Mouse (Mus musculus) embryonic facial prominence, embryonic 15.5 days (tissue): Measurements from ENCODE around the gene Stab1. TPM values are rescaled to one million over a fixed set of nuclear protein-coding genes. Genes with fewer than 3 reads are reported as not detected.

Experiments used
- ATAC-seq: fragments of 200-750 bp; cut with Nextera tagmentation; 2 replicates; pipeline ENCODE4 v1.8.0; 2017; ENCODE audit warnings: low read depth, moderate TSS enrichment; ENCODE audit not compliant: insufficient number of reproducible peaks, low FRiP score, low TSS enrichment
- H3K27ac ChIP-seq: fragments of 300-500 bp; sonication (generic); replicated peaks from 2 replicates; pipeline ENCODE4 v1.5.1; 2015; ENCODE audit warnings: mild to moderate bottlenecking, inconsistent platforms
- H3K27me3 ChIP-seq: fragments of 300-500 bp; sonication (generic); 2 replicates; pipeline ENCODE4 v1.6.1; 2015; ENCODE audit warnings: inconsistent platforms
- H3K36me3 ChIP-seq: fragments of 300-500 bp; sonication (generic); 2 replicates; pipeline ENCODE4 v1.6.1; 2015; ENCODE audit warnings: mild to moderate bottlenecking, inconsistent platforms
- H3K4me1 ChIP-seq: fragments of 300-500 bp; sonication (generic); 2 replicates; pipeline ENCODE4 v1.6.1; 2015; ENCODE audit warnings: inconsistent platforms
- H3K4me2 ChIP-seq: fragments of 300-500 bp; sonication (generic); replicated peaks from 2 replicates; pipeline ENCODE4 v1.6.1; 2015; ENCODE audit warnings: mild to moderate bottlenecking, inconsistent platforms
- H3K4me3 ChIP-seq: fragments of 300-500 bp; sonication (generic); replicated peaks from 2 replicates; pipeline ENCODE4 v1.5.1; 2015; ENCODE audit warnings: mild to moderate bottlenecking, inconsistent platforms
- H3K9ac ChIP-seq: fragments of 300-500 bp; sonication (generic); 2 replicates; pipeline ENCODE4 v1.6.1; 2015; ENCODE audit warnings: inconsistent platforms
- H3K9me3 ChIP-seq: fragments of 300-500 bp; sonication (generic); replicated peaks from 2 replicates; pipeline ENCODE4 v1.6.1; 2016; ENCODE audit warnings: inconsistent platforms
- WGBS: fragments of 180-500 bp; shearing (Covaris S2); methylation state at CpG from one replicate; pipeline ENCODE4 v1.1.7; 2015; 5-methylcytosine and 5-hydroxymethylcytosine counted together
- polyA plus RNA-seq: library from polyadenylated mRNA; unstranded; fragments of >200 nt; fragmentation: Nextera tagmentation; extraction: Ambion mirVana; gene quantifications from 2 replicates; pipeline ENCODE4 v1.2.1, GENCODE M21; 2015

Stab1 gene
- polyA plus RNA-seq, 1 experiment from 2014 or later = 50.6 TPM

DNA sequence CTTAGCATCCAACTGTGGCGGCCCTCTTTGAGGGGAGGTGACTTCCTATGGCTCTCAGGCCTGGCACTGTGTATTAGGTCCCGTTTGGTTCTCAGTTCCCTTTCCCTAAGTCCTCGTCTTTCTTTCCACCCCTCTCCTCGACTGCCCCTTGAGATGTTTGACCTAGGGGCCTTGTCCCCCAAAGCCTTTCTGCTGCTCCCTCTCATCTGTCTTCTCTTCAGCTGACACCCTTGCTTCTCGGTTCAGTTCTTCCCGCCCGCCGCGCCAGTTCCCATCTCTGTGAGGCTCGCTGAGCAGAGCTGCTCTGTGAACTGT, 31.2 kb downstream of the Stab1 start:
- peaks cover 33% of the 10 kb centered on the region for H3K4me1 ChIP-seq
- no peak overlapping the region for H3K27ac ChIP-seq
- no peak overlapping the region for H3K4me3 ChIP-seq
- H3K9me3 ChIP-seq = no peaks in the 10 kb centered on the region
- no peak for ATAC-seq
- no peaks in the 10 kb centered on the region for H3K27me3 ChIP-seq
- 84% methylated on average over 10 of the region's 10 CpGs for WGBS
- H3K4me2 ChIP-seq = no peak overlapping the region
- H3K9ac ChIP-seq = no peak overlapping the region
- H3K36me3 ChIP-seq = peaks cover 69% of the 10 kb centered on the region

DNA sequence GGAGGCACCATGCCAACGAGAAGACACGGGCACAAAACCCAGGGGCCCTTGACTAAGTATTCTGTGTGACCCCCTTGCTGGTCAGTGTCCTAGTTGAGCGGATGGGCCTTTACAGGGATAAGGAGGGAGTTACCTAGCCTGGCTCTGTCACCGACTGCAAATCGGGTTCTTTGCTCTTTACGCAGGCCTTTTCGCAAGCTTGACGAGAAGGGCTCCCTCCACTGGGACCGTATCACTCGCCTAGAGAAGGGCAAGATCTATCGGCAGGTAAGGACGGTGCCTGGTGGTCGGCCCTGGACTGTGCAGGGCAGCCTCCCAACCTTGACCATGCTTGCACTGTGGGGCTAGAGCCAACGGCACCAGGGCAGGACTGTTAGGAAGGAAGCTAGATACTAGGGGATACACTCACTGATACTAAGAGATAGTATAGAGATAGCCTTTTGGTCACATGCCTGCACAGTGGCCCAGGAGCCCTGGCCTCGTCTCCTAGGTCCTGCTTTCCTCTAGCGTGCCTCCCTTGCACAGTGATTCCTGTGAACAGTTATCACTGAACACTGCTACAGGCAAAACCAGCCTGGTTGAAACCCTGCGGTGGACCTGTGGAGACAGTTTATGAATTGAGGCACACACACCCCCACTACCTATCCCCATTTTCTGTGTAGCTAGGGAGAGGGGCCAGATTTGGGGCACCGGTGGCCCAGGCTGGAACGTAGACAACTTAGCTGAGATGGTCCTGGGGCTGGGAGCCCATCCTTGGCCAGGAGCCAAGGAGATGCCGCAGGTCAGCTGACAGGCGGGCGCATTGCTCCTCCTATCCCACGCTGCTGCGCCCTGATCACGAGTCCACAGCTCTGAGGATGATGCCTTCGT, 31.8 kb downstream of the Stab1 start:
- Histone ChIP-seq H3K9ac (no peak overlapping the region), H3K4me3 (no peak overlapping the region), H3K4me2 (no peak overlapping the region), H3K27me3 (no peaks in the 10 kb centered on the region), H3K36me3 (peaks cover 64% of the 10 kb centered on the region), H3K27ac (no peak overlapping the region), H3K9me3 (no peaks in the 10 kb centered on the region), H3K4me1 (peaks cover 38% of the 10 kb centered on the region)
- 90% methylated on average over 26 of the region's 26 CpGs for WGBS
- ATAC-seq = no peak

DNA sequence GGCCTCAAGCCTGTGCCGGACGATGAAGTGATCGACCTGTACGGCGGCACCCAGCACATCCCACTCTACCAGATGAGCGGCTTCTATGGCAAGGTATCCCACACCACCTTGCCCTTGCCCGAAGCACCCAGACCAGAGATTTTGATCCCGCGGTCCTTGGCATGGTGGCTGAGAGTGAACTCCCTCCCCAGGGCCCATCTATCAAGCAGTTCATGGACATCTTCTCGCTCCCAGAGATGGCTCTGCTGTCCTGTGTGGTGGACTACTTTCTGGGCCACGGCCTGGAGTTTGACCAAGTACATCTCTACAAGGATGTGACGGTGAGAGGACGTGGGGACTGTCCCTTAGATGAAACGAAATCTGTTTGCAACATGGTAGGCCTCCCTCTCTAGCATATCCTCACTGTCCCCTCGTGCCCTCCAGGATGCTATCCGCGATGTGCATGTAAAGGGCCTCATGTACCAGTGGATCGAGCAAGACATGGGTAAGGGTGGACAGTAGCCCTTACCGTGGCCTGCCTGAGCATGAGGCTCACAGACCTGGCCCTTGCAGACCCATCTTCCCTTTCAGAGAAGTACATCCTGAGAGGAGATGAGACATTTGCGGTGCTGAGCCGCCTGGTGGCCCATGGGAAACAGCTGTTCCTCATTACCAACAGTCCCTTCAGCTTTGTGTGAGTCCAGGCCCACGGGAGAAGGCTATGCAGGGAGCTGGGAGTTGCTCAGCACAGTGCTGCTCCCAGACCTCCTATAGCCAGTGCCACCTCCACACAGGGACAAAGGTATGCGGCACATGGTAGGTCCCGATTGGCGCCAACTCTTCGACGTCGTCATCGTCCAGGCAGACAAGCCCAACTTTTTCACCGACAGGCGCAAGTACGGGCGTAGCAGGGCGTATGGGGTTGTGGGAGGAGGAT, 32.7 kb downstream of the Stab1 start:
- no peak overlapping the region for H3K27ac ChIP-seq
- peaks cover 41% of the 10 kb centered on the region for H3K4me1 ChIP-seq
- H3K9me3 ChIP-seq = no peaks in the 10 kb centered on the region
- no peak for ATAC-seq
- H3K4me3 ChIP-seq = no peak overlapping the region
- WGBS = 89% methylated on average over 34 of the region's 34 CpGs
- no peak overlapping the region for H3K9ac ChIP-seq
- peaks cover 60% of the 10 kb centered on the region for H3K36me3 ChIP-seq
- no peaks in the 10 kb centered on the region for H3K27me3 ChIP-seq
- no peak overlapping the region for H3K4me2 ChIP-seq

DNA sequence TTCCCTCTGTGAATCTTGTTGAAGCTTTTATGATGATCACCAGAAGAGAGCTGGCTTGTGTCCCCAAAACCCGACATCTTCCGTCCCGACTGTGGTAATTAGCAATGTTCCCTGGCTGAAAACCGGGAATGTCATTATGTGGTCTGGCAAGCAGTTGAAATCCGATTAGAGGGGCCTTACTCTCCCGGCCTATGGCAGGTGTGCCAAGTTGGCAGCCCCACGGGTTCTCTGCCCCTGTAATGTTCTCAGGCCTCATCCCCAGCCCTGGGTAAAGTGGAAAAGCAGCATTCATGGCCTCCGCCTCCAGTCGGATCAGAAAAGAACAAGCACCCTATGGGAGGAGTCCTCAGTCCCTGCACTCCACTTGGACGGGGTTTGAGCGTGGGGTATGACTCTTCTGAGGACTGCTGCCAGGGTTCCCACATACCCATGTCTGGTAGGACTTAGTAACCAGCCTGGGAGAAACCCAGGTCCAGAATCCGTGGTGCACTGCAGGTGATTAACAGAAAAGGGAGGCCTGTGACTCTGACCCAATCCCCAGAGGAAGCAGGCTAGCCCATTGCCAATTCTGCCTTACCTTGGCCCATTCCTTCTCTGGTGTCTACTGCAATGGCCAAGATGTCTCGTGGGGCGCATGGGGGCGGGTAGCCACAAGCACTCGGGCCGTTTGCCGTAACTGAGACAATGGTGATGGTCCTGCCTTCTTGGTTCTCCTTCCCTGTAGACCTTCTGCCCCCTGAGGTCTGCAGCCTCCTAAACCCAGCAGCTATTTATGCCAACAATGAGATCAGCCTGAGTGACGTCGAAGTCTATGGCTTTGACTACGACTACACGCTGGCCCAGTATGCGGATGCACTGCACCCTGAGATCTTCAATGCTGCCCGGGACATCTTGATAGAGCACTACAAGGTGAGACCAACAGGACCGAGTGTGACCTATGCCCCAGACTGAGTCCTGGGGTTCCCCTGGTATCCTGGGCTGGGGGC, 34.1 kb downstream of the Stab1 start:
- Histone ChIP-seq H3K9me3 (no peaks in the 10 kb centered on the region), H3K36me3 (peaks cover 46% of the 10 kb centered on the region), H3K4me3 (peak overlapping the region; percentile 90; the same call in 1 of the 2 replicates), H3K4me1 (peaks cover 51% of the 10 kb centered on the region), H3K4me2 (peak overlapping the region; percentile 73), H3K9ac (no peak overlapping the region), H3K27ac (peak overlapping the region; percentile 81), H3K27me3 (no peaks in the 10 kb centered on the region)
- ATAC-seq = no peak
- WGBS = 69% methylated on average over 25 of the region's 25 CpGs

DNA sequence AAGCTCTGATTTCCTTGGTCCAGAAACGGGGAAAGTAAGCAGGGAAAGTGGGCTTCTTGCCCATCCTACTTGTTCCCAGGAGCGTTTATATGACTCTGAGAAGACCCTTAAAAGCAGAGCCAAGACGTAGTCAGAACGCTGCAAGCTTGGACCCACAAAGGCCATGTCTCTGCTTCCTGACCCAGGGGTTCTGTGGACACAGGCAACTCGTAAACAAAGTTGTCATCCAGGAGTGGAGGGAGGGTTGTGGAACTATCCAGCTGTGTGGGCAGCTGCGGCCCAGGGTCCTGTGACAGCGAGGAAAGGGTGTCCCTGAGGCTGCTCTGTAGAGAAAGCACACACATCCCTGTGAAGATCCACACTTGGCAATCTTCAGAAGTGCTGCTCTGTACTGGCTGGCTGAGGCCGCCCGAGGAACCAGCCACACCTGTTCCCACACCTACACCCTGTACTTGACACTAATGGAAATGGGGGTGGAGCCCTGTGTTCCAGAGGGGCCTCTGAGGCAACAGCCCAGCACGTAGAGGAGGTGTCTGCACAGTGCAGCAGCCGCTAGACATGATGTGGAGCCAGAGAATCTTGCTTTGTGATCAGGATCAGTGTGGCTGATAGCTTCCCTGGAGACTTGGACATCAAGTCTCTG, 35.3 kb downstream of the Stab1 start:
- Histone ChIP-seq H3K36me3 (peaks cover 35% of the 10 kb centered on the region), H3K27me3 (no peaks in the 10 kb centered on the region), H3K4me2 (peak overlapping the region; percentile 73), H3K9me3 (no peaks in the 10 kb centered on the region), H3K4me1 (peaks cover 51% of the 10 kb centered on the region), H3K27ac (peak overlapping the region; percentile 81), H3K9ac (0 out of 2 replicates have a peak overlapping the region, but pooled peaks have one; percentile 26), H3K4me3 (peak overlapping the region; percentile 90)
- 51% methylated on average over 11 of the region's 11 CpGs for WGBS
- ATAC-seq = peak; percentile 15; the same call in 1 of the 2 replicates

DNA sequence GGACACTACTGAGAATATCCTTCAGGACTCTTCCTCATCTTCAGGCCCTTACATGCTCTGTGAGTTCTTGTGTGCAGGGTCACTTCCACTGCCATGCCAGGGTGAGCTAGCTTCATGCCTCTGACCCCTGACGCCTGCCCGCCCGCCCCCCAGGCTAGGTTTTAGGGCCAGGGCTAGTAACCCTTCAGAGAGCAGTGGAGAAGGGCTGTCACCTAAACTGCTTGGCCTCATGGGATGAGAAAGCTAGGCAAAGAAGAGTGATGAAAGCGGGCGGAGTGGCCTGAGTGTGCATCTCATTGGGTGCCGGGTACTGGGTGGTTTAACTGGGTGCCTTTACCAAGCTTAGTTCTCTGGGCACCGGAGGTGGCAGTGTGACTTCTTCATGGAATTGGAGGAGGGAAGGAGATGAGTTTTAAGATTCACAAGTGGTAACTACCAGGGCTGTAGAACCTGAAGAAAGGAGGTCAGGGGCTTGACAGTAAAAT, 35.9 kb downstream of the Stab1 start:
- Histone ChIP-seq H3K4me2 (peak overlapping the region; percentile 73), H3K4me1 (peaks cover 51% of the 10 kb centered on the region), H3K36me3 (peaks cover 30% of the 10 kb centered on the region), H3K27ac (peak overlapping the region; percentile 81), H3K9me3 (no peaks in the 10 kb centered on the region), H3K4me3 (peak overlapping the region; percentile 90), H3K9ac (peak overlapping the region; percentile 26; the same call in 1 of the 2 replicates), H3K27me3 (no peaks in the 10 kb centered on the region)
- ATAC-seq = no peak
- WGBS = 72% methylated on average over 7 of the region's 7 CpGs

DNA sequence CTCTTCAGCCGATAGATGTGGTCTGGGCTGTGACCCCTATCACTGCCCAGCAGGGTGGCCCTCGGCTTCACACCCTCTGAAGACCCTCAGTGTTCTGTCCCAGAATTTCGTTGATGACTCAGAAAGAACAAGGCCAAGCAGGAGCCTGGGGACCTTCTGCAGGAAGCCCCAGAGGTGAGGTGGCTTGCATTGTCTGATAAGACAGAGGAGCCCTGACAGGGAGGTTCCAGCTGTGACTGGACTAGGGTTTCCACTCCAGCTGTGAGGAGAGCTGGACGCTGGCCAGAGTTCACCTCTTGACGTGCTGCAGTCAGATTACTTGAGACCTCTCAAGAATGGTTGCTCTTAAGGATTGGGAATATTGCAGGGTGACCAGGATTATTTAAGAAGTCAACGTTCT, 36.4 kb downstream of the Stab1 start:
- no peaks in the 10 kb centered on the region for H3K27me3 ChIP-seq
- H3K9me3 ChIP-seq = no peaks in the 10 kb centered on the region
- 14% methylated on average over 6 of the region's 6 CpGs for WGBS
- H3K4me1 ChIP-seq = peaks cover 56% of the 10 kb centered on the region
- peaks cover 25% of the 10 kb centered on the region for H3K36me3 ChIP-seq
- ATAC-seq = no peak
- H3K4me3 ChIP-seq = peak overlapping the region; percentile 90
- peak overlapping the region; percentile 73 for H3K4me2 ChIP-seq
- peak overlapping the region; percentile 91 for H3K9ac ChIP-seq
- peak overlapping the region; percentile 81 for H3K27ac ChIP-seq

DNA sequence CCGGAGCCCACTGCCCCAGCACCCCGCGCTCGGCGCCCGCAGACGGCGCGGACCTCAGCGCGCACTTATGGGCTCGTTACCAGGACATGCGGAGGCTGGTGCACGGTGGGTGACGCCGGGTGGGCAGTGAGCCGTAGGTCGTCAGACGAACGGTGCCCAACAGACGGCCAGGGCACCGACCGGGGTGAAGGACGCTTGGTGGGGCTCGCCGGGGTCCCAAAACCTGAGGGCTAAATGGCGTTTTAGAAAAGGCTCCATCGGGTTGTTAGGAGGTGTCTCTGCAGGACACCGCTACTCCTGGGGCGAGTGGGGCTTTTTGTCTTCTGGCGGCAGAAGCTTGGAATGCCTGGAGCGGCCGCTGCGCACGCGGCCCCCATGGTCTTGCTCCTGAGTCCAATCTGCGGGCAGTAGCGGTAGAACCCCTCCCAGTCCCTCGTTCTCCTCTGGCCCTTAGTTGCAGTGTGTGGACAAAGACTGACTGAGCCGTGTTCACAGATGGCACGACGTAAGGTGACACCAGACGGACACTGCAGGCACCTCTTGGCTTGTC, 37.1 kb downstream of the Stab1 start:
- no peak for ATAC-seq
- Histone ChIP-seq H3K27ac (peak overlapping the region; percentile 81), H3K27me3 (no peaks in the 10 kb centered on the region), H3K4me2 (peak overlapping the region; percentile 73), H3K4me3 (peak overlapping the region; percentile 90), H3K9ac (peak overlapping the region; percentile 91), H3K9me3 (no peaks in the 10 kb centered on the region), H3K36me3 (peaks cover 18% of the 10 kb centered on the region), H3K4me1 (peaks cover 63% of the 10 kb centered on the region)
- 1% methylated on average over 43 of the region's 43 CpGs for WGBS

DNA sequence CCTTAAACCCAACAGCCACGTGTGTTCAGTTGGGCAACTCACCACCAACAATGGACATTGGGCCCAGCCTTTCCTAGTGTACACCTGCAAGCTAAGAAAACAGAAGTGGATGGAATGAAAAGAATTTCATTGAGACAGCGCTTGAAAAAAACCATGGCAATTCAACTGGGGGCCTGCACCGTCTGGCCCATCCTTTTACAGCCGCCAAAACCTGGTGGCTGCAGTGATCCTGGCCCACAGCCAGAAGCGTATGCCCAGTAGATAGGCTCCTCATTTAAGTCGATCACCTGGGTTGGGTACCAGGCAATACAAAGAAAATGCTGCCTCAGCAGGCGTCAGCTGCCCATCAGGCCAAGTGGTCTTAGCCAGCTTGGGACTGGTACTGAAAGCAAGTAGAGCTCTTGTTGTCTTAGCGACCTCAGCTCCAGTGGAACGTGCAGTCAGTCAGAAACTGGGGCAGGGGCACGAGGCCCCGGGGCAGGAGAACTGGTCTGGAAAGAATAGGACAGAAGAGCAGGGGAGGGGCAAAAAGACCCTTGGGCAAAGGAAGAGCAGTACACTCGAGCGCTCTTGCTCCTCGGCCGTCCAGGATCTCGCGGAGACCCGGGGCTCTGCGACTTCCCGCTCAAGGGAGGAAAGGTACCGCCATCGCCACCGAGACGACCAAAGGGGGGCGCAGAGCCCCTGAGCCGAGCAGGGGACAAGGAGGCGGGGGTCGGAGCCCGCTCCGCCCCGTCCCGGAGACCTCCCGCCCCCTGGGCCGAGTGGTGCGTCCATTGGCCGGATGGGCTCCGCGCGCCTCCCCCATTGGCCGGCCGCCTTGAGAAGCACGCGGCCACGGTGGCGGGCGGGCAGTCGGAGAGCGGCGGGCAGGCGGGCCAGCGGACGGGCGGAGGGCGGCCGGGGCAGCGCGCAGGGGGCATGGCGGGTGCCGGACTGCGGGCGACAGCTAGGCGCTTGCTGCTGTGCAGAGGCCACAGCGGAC, 37.9 kb downstream of the Stab1 start, which contains the start of gene Nt5dc2:
Gene Nt5dc2 (plus strand): TSS at position 818 of the 985 bp plus-strand sequence.
- peak within 1 kb of the TSS; percentile 91 for H3K9ac ChIP-seq
- 4% methylated on average over 62 of the region's 63 CpGs for WGBS
- H3K4me1 ChIP-seq = peaks cover 68% of the 10 kb centered on the region

More for the DNA sequence above, 37.9 kb downstream of the Stab1 start, which contains the start of gene Nt5dc2:
- Histone ChIP-seq H3K27me3 (no peaks in the 10 kb centered on the region), H3K9me3 (no peaks in the 10 kb centered on the region), H3K27ac (peak within 1 kb of the TSS; percentile 81), H3K36me3 (peaks cover 10% of the 10 kb centered on the region), H3K4me2 (peak within 1 kb of the TSS; percentile 73), H3K4me3 (peak within 1 kb of the TSS; percentile 90)
- ATAC-seq = peak; percentile 84
